Mouse (Mus musculus): Measurements from ENCODE around the gene Tmem198.

Gene Tmem198

GRCm38 (mm10) chr1:75478916-75479634 is at the start of gene Tmem198, which contains the start of gene Chpf:
Gene Tmem198 (plus strand): TSS chr1:75479532.
Gene Chpf (minus strand): TSS chr1:75479307.
- in situ Hi-C loops (cut with MseI, MboI): no loop called here

GRCm38 (mm10) chr1:75435475-75436328 is 43.6 kb upstream of the Tmem198 start, which contains the start of gene Gmppa:
Gene Gmppa (plus strand): TSS chr1:75435930.
- in situ Hi-C loops (cut with MseI, MboI): no loop called here

- in situ Hi-C loops (cut with MseI, MboI): no loop called here
Observed at GRCm38 (mm10) chr1:75438782-75439181, 40.5 kb upstream of the Tmem198 start.

GRCm38 (mm10) chr1:75440661-75441060 is 38.7 kb upstream of the Tmem198 start:
- in situ Hi-C loops (cut with MseI, MboI): no loop called here

GRCm38 (mm10) chr1:75441471-75441996 is 37.8 kb upstream of the Tmem198 start:
- in situ Hi-C loops (cut with MseI, MboI): no loop called here

- in situ Hi-C loops (cut with MseI, MboI): no loop called here
Observed at GRCm38 (mm10) chr1:75442171-75442570, 37.2 kb upstream of the Tmem198 start.

- in situ Hi-C loops (cut with MseI, MboI): no loop called here
Observed at GRCm38 (mm10) chr1:75442811-75443210, 36.5 kb upstream of the Tmem198 start.

- in situ Hi-C loops (cut with MseI, MboI): no loop called here
Observed at GRCm38 (mm10) chr1:75443247-75444024, 35.9 kb upstream of the Tmem198 start.

GRCm38 (mm10) chr1:75444208-75444607 is 35.1 kb upstream of the Tmem198 start:
- in situ Hi-C loops (cut with MseI, MboI): no loop called here

GRCm38 (mm10) chr1:75445141-75445701 is 34.1 kb upstream of the Tmem198 start:
- in situ Hi-C loops (cut with MseI, MboI): no loop called here

- in situ Hi-C loops (cut with MseI, MboI): no loop called here
Observed at GRCm38 (mm10) chr1:75445751-75446611, 33.4 kb upstream of the Tmem198 start.

- in situ Hi-C loops (cut with MseI, MboI): no loop called here
Observed at GRCm38 (mm10) chr1:75446656-75447055, 32.7 kb upstream of the Tmem198 start.

GRCm38 (mm10) chr1:75447265-75448051 is 31.9 kb upstream of the Tmem198 start:
- in situ Hi-C loops (cut with MseI, MboI): no loop called here

- in situ Hi-C loops (cut with MseI, MboI): no loop called here
Observed at GRCm38 (mm10) chr1:75448052-75448431, 31.3 kb upstream of the Tmem198 start.

GRCm38 (mm10) chr1:75448937-75449336 is 30.4 kb upstream of the Tmem198 start:
- in situ Hi-C loops (cut with MseI, MboI): no loop called here

- in situ Hi-C loops (cut with MseI, MboI): no loop called here
Observed at GRCm38 (mm10) chr1:75449377-75450135, 29.8 kb upstream of the Tmem198 start.

- in situ Hi-C loops (cut with MseI, MboI): no loop called here
Observed at GRCm38 (mm10) chr1:75450314-75451005, 28.9 kb upstream of the Tmem198 start, which contains the start of gene Asic4. Gene Asic4 (plus strand): TSS chr1:75450436.

- in situ Hi-C loops (cut with MseI, MboI): no loop called here
Observed at GRCm38 (mm10) chr1:75451900-75452299, 27.4 kb upstream of the Tmem198 start.

All from mouse trophoblast stem cell (cell line).